Mouse (Mus musculus) embryonic facial prominence, embryonic 11.5 days (tissue): ENCODE data around the gene Elmsan1. TPM values are rescaled to one million over a fixed set of nuclear protein-coding genes. Genes with fewer than 3 reads are reported as not detected.

Source experiments
- ATAC-seq: fragments of 200-750 bp; cut with Nextera tagmentation; replicated peaks from 2 replicates; pipeline ENCODE4 v1.8.0; 2017; ENCODE audit warnings: low read depth; ENCODE audit not compliant: insufficient number of reproducible peaks, low FRiP score, low TSS enrichment
- DNase-seq: peaks from one replicate; pipeline ENCODE4 v3.0.0-alpha.2; 2015; ENCODE audit warnings: low spot score
- H3K27ac ChIP-seq: fragments of 300-500 bp; sonication (generic); replicated peaks from 2 replicates; pipeline ENCODE4 v1.5.1; 2014; ENCODE audit warnings: mild to moderate bottlenecking, low read depth, low read length, control low read depth
- H3K27me3 ChIP-seq: fragments of 300-500 bp; sonication (generic); 2 replicates; pipeline ENCODE4 v1.6.1; 2014; ENCODE audit warnings: mild to moderate bottlenecking, low read length, moderate library complexity, mixed read lengths; ENCODE audit not compliant: control insufficient read depth, insufficient read depth
- H3K36me3 ChIP-seq: fragments of 300-500 bp; sonication (generic); replicated peaks from 2 replicates; pipeline ENCODE4 v1.6.1; 2014; ENCODE audit warnings: low read depth, mild to moderate bottlenecking, low read length, moderate library complexity, mixed read lengths; ENCODE audit not compliant: control insufficient read depth, insufficient read depth
- H3K4me1 ChIP-seq: fragments of 300-500 bp; sonication (generic); 2 replicates; pipeline ENCODE4 v1.6.1; 2014; ENCODE audit warnings: low read length, mixed read lengths; ENCODE audit not compliant: control insufficient read depth, insufficient read depth
- H3K4me2 ChIP-seq: fragments of 300-500 bp; sonication (generic); 2 replicates; pipeline ENCODE4 v1.6.1; 2014; ENCODE audit warnings: low read depth, mild to moderate bottlenecking, control low read depth, low read length, moderate library complexity
- H3K4me3 ChIP-seq: fragments of 300-500 bp; sonication (generic); 2 replicates; pipeline ENCODE4 v1.5.1; 2014; ENCODE audit warnings: low read depth, low read length, control low read depth
- H3K9ac ChIP-seq: fragments of 300-500 bp; sonication (generic); replicated peaks from 2 replicates; pipeline ENCODE4 v1.6.1; 2014; ENCODE audit warnings: mild to moderate bottlenecking, control low read depth, low read length
- H3K9me3 ChIP-seq: fragments of 300-500 bp; sonication (generic); replicated peaks from 2 replicates; pipeline ENCODE4 v1.6.1; 2016; ENCODE audit warnings: mild to moderate bottlenecking, low read length, inconsistent platforms, mixed read lengths; ENCODE audit not compliant: control insufficient read depth
- WGBS: fragments of 180-500 bp; shearing (Covaris S2); extraction: QIAGEN DNeasy Blood & Tissue Kit; methylation state at CpG from one replicate; pipeline ENCODE4 v1.1.7; 2014; 5-methylcytosine and 5-hydroxymethylcytosine counted together
- polyA plus RNA-seq: library from polyadenylated mRNA; unstranded; fragments of >200 nt; fragmentation: Nextera tagmentation; extraction: Ambion mirVana; gene quantifications from 2 replicates; pipeline ENCODE4 v1.2.1, GENCODE M21; 2014

Gene Elmsan1
- polyA plus RNA-seq, 1 experiment from 2014 or later: 3.6 TPM

- Histone ChIP-seq H3K4me3 (no peak overlapping the region), H3K27me3 (no peaks in the 10 kb centered on the region), H3K9me3 (no peaks in the 10 kb centered on the region), H3K4me1 (no peaks in the 10 kb centered on the region; the same call in none of the 2 replicates), H3K9ac (no peak overlapping the region), H3K36me3 (no peaks in the 10 kb centered on the region), H3K4me2 (no peak overlapping the region), H3K27ac (no peak overlapping the region)
- DNase-seq: no peak
- ATAC-seq: no peak
- 65% methylated on average over 9 of the region's 9 CpGs for WGBS
Observed at GRCm38 (mm10) chr12:84211021-84211538, 7.6 kb downstream of the Elmsan1 start.

- Histone ChIP-seq H3K9me3 (no peaks in the 10 kb centered on the region), H3K36me3 (no peaks in the 10 kb centered on the region), H3K27me3 (no peaks in the 10 kb centered on the region), H3K4me3 (no peak overlapping the region), H3K9ac (no peak overlapping the region), H3K4me2 (no peak overlapping the region), H3K27ac (no peak overlapping the region), H3K4me1 (no peaks in the 10 kb centered on the region; the same call in none of the 2 replicates)
- no peak for ATAC-seq
- no peak for DNase-seq
- WGBS: 89% methylated on average over 11 of the region's 11 CpGs
Observed at GRCm38 (mm10) chr12:84210288-84210687, 8.4 kb downstream of the Elmsan1 start.

DNA sequence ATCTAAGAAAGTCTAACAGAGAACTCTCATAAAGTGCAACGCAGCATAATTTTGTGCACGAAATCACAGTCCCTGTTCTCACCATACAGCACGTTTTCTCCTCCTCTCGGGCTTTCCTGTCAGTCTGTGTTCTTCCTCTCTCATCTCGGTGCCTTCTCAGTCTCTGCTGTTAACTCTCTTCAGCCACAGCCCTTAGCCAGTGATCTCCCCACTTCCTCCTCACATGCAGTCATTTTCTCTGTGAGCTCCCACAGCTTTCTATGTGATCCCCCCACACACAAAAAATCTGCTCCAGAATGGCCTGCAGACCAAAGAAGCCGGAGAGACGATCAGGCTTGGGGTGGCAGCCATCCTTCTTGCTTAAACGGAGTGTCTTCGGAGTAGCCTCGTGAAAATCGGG lies 9.6 kb downstream of the Elmsan1 start:
- Histone ChIP-seq H3K27ac (no peak overlapping the region), H3K27me3 (no peaks in the 10 kb centered on the region), H3K9me3 (no peaks in the 10 kb centered on the region), H3K36me3 (no peaks in the 10 kb centered on the region), H3K4me1 (no peaks in the 10 kb centered on the region; the same call in 1 of the 2 replicates), H3K4me3 (no peak overlapping the region), H3K4me2 (no peak overlapping the region), H3K9ac (no peak overlapping the region)
- 90% methylated on average over 11 of the region's 11 CpGs for WGBS
- DNase-seq: no peak
- no peak for ATAC-seq

DNA sequence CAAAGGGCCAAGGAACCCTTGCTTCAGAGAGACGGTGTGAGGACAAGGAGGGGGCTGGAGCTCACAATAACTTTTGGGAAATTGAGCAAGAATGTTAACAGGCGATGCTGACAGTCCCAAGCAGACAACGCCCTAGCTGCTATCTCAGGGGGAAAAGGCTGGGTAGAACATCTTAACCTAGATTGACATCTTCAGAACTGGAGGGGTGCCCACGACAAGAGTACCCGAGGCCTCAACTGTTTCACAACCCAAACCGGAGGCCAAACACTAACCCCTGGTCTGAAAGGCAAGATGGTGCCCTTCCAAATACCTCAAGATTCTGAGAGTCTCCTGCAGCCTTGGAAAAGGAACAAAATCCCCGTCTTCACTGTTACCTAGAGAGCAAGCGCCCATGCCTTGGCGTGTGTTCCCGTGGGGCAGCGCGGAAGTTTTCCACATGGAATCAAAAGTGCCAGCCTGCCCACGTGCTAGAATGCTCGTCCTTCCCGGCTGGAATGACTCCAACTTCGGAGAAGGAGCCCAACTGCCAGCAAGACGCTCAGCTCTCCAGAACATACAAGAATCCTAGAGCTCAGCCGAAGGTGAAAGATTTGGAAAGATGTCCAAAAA lies 11.4 kb downstream of the Elmsan1 start:
- no peak overlapping the region for H3K4me2 ChIP-seq
- no peaks in the 10 kb centered on the region for H3K9me3 ChIP-seq
- H3K36me3 ChIP-seq: no peaks in the 10 kb centered on the region
- ATAC-seq (no peak), DNase-seq (no peak)
- H3K4me3 ChIP-seq: no peak overlapping the region
- WGBS: 92% methylated on average over 18 of the region's 18 CpGs
- H3K27ac ChIP-seq: no peak overlapping the region
- H3K27me3 ChIP-seq: no peaks in the 10 kb centered on the region
- no peaks in the 10 kb centered on the region; the same call in 1 of the 2 replicates for H3K4me1 ChIP-seq
- H3K9ac ChIP-seq: no peak overlapping the region

DNA sequence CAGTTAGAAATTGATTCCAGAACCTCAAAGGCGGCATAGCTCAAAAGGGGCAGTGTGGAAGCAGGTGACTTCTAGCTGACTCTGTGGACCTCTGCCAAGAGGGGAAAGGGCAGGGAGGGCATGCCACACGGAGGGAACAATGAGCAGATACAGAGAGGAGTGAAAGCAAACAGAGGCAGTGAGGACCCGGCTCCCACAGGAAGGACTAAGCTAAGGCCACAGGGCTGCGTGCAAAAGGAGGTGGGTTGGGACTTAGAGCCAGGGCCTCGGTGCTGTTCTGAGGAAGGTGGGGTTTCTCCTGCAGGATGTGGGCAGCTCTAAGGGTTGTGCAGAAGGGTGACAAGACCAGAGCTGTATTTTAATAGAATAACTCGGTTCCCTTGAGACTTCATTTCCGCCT lies 12.2 kb downstream of the Elmsan1 start:
- Histone ChIP-seq H3K27ac (no peak overlapping the region), H3K9ac (no peak overlapping the region), H3K4me2 (no peak overlapping the region), H3K9me3 (no peaks in the 10 kb centered on the region), H3K27me3 (no peaks in the 10 kb centered on the region), H3K4me3 (no peak overlapping the region), H3K36me3 (no peaks in the 10 kb centered on the region), H3K4me1 (no peaks in the 10 kb centered on the region; the same call in 1 of the 2 replicates)
- ATAC-seq (no peak), DNase-seq (no peak)
- WGBS: 48% methylated on average over 7 of the region's 7 CpGs

- Histone ChIP-seq H3K9me3 (no peaks in the 10 kb centered on the region), H3K9ac (no peak overlapping the region), H3K36me3 (no peaks in the 10 kb centered on the region), H3K27ac (no peak overlapping the region), H3K4me1 (no peaks in the 10 kb centered on the region; the same call in 1 of the 2 replicates), H3K27me3 (no peaks in the 10 kb centered on the region), H3K4me3 (no peak overlapping the region), H3K4me2 (no peak overlapping the region)
- WGBS: 86% methylated on average over 10 of the region's 10 CpGs
- DNase-seq: no peak
- no peak for ATAC-seq
Observed at GRCm38 (mm10) chr12:84205659-84206185, 13.0 kb downstream of the Elmsan1 start.

- no peaks in the 10 kb centered on the region for H3K36me3 ChIP-seq
- no peak for ATAC-seq
Observed at GRCm38 (mm10) chr12:84204662-84205061, 14.0 kb downstream of the Elmsan1 start.

GRCm38 (mm10) chr12:84203778-84204216 lies 14.9 kb downstream of the Elmsan1 start:
- Histone ChIP-seq H3K9ac (no peak overlapping the region), H3K4me1 (no peaks in the 10 kb centered on the region; the same call in 1 of the 2 replicates), H3K4me3 (no peak overlapping the region), H3K27me3 (no peaks in the 10 kb centered on the region), H3K4me2 (no peak overlapping the region), H3K36me3 (no peaks in the 10 kb centered on the region), H3K27ac (no peak overlapping the region; the same call in 1 of the 2 replicates), H3K9me3 (no peaks in the 10 kb centered on the region)
- ATAC-seq: no peak
- WGBS: 66% methylated on average over 7 of the region's 7 CpGs
- no peak for DNase-seq

More at GRCm38 (mm10) chr12:84204662-84205061, 14.0 kb downstream of the Elmsan1 start:
- WGBS: 91% methylated on average over 8 of the region's 8 CpGs
- Histone ChIP-seq H3K27me3 (no peaks in the 10 kb centered on the region), H3K9ac (no peak overlapping the region), H3K4me3 (no peak overlapping the region), H3K9me3 (no peaks in the 10 kb centered on the region), H3K4me1 (no peaks in the 10 kb centered on the region; the same call in 1 of the 2 replicates), H3K4me2 (no peak overlapping the region), H3K27ac (no peak overlapping the region)
- DNase-seq: no peak
